Mouse (Mus musculus) kidney, postnatal 0 days (tissue): ENCODE measurements at regions not wholly inside any gene's neighbourhood (a gene's known extent, or its start where the extent isn't known, plus 50 kb on each side); places are given as distances from the start of the nearest gene placed in this dataset.

ENCODE experiments used
- ATAC-seq: fragments of 200-750 bp; cut with Nextera tagmentation; replicated peaks from 2 replicates; pipeline ENCODE4 v1.8.0; 2017; ENCODE audit warnings: low read depth, moderate number of reproducible peaks, moderate TSS enrichment, moderate library complexity; ENCODE audit not compliant: low FRiP score
- DNase-seq: peaks from one replicate; pipeline ENCODE4 v3.0.0-alpha.2; 2016; ENCODE audit warnings: low spot score
- H3K27ac ChIP-seq: fragments of 300-500 bp; sonication (generic); 2 replicates; pipeline ENCODE4 v1.5.1; 2014; ENCODE audit warnings: mild to moderate bottlenecking
- H3K27me3 ChIP-seq: fragments of 300-500 bp; sonication (generic); 2 replicates; pipeline ENCODE4 v1.6.1; 2014; ENCODE audit warnings: low read length, mixed read lengths; ENCODE audit not compliant: insufficient read depth
- H3K36me3 ChIP-seq: fragments of 300-500 bp; sonication (generic); 2 replicates; pipeline ENCODE4 v1.6.1; 2014; ENCODE audit warnings: low read length, mixed read lengths; ENCODE audit not compliant: insufficient read depth
- H3K4me1 ChIP-seq: fragments of 300-500 bp; sonication (generic); replicated peaks from 2 replicates; pipeline ENCODE4 v1.6.1; 2014; ENCODE audit warnings: antibody characterized with exemption, low read length, mixed read lengths; ENCODE audit not compliant: insufficient read depth
- H3K4me2 ChIP-seq: fragments of 300-500 bp; sonication (generic); 2 replicates; pipeline ENCODE4 v1.6.1; 2014; ENCODE audit warnings: mild to moderate bottlenecking, low read length, moderate library complexity, mixed read lengths
- H3K4me3 ChIP-seq: fragments of 300-500 bp; sonication (generic); replicated peaks from 2 replicates; pipeline ENCODE4 v1.5.1; 2014; ENCODE audit warnings: low read depth, low read length
- H3K9ac ChIP-seq: fragments of 300-500 bp; sonication (generic); 2 replicates; pipeline ENCODE4 v1.6.1; 2014; ENCODE audit warnings: low read depth, low read length
- H3K9me3 ChIP-seq: fragments of 300-500 bp; sonication (generic); replicated peaks from 2 replicates; pipeline ENCODE4 v1.6.1; 2016; ENCODE audit warnings: low read length, inconsistent platforms, mixed read lengths
- CTCF ChIP-seq: IDR thresholded peaks from 2 replicates; pipeline ENCODE4 v1.5.1; 2016; ENCODE audit warnings: antibody characterized with exemption, low read depth, mild to moderate bottlenecking, moderate library complexity
- WGBS: fragments of 180-500 bp; shearing (Covaris S2); extraction: QIAGEN DNeasy Blood & Tissue Kit; methylation state at CpG from one replicate; pipeline ENCODE4 v1.1.7; 2014; 5-methylcytosine and 5-hydroxymethylcytosine counted together

- no peaks in the 10 kb centered on the region for H3K36me3 ChIP-seq
- H3K4me2 ChIP-seq = no peak overlapping the region
- no peak for ATAC-seq
- no peak overlapping the region for H3K9ac ChIP-seq
- no peaks in the 10 kb centered on the region for H3K27me3 ChIP-seq
- H3K4me1 ChIP-seq = no peaks in the 10 kb centered on the region; the same call in 1 of the 2 replicates
- H3K9me3 ChIP-seq = no peaks in the 10 kb centered on the region
- no peak overlapping the region for H3K4me3 ChIP-seq
- no peak overlapping the region for H3K27ac ChIP-seq
- WGBS = 67% methylated on average over 5 of the region's 5 CpGs
- no peak for TF ChIP-seq CTCF
- no peak for DNase-seq
These were observed 197.2 kb downstream of the Uaca start for GRCm38 (mm10) chr9:60991509-60991908.

DNA sequence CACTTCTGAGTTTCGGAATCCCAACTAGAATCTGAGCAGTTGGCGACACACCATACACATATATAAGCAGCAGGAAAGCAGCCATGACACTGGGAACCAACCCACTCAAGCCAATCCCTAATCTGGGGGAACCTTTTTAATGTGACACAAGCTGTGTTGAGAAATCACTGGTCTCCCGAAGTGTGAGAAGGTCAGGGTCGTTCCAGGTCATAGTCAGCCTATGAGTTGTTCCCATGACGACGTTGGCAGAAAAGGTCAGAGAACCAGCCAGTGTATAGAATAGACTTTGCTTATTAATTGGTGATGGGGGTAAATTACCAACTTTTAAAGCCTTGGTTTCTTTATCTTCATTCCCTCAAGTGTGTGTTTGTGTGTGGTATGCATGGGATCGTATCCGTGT, 199.3 kb downstream of the Uaca start:
- Histone ChIP-seq H3K27ac (no peak overlapping the region), H3K9ac (no peak overlapping the region), H3K4me2 (no peak overlapping the region), H3K27me3 (no peaks in the 10 kb centered on the region), H3K4me3 (no peak overlapping the region), H3K9me3 (no peaks in the 10 kb centered on the region), H3K36me3 (no peaks in the 10 kb centered on the region), H3K4me1 (no peaks in the 10 kb centered on the region; the same call in 1 of the 2 replicates)
- TF ChIP-seq CTCF = no peak
- WGBS = 66% methylated on average over 8 of the region's 8 CpGs
- ATAC-seq (no peak), DNase-seq (no peak)

DNA sequence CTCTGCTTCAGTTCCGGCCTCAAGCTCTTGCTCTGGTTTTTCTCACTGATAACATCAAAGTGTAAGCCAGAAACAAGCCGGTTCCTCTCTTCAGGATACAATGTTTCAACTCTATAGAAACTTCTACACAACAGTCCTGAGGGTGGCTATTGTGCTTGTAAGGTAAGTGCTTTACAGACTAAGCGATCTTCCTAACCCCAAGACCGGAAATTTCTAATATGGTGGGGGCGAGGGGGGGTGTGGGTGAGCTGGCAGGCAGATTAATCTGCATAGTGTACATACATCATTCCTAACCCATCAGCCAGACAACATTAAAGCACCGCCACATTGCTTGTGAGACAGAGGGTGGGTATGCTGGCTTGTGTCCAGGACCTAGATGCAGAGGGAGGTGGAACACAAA, 200.8 kb downstream of the Uaca start:
- DNase-seq = no peak
- Histone ChIP-seq H3K4me1 (no peaks in the 10 kb centered on the region), H3K27ac (no peak overlapping the region), H3K4me3 (no peak overlapping the region), H3K36me3 (no peaks in the 10 kb centered on the region), H3K4me2 (no peak overlapping the region), H3K9me3 (no peaks in the 10 kb centered on the region), H3K27me3 (no peaks in the 10 kb centered on the region), H3K9ac (no peak overlapping the region)
- WGBS = 54% methylated on average over 6 of the region's 6 CpGs
- ATAC-seq = no peak
- no peak for TF ChIP-seq CTCF

DNA sequence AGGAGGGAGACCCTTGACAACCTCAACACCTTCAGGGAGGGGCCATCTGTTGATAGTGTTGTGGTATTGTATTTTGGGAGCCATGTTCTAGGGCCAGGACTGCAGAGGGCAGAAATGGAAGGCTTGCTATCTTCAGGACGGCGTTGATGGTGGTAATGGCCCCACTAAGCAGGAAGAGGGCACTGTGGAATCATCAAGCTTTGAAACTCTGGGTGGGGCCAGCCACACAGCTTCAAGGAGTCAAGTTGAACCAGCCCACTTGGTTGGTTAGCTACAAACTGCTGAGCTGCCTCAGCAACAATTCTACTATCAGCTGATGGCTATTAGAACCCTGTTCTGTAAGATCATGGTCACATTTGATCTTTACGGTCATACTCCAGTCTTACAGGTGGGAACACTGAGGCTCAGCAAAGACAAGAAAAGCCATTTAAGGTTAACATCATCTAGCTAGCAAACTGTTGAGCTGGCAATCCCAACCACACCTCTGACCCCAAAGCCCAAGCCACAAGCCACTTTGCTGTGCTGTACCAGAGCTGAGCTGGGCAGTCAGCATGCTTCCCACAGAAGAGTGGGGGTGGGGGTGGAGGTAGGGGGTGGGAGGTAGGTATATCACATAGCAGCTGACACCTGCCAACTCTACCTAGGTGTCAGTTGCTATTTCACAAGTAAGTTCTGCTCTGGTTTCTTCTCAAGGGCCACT, 203.9 kb downstream of the Uaca start:
- no peak for ATAC-seq
- peak; percentile 58 for DNase-seq
- Histone ChIP-seq H3K27ac (no peak overlapping the region), H3K4me2 (no peak overlapping the region), H3K4me1 (no peaks in the 10 kb centered on the region), H3K9me3 (no peaks in the 10 kb centered on the region), H3K9ac (no peak overlapping the region), H3K27me3 (no peaks in the 10 kb centered on the region), H3K4me3 (no peak overlapping the region), H3K36me3 (no peaks in the 10 kb centered on the region)
- TF ChIP-seq CTCF = peak; percentile 60
- 66% methylated on average over 3 of the region's 3 CpGs for WGBS

- DNase-seq (no peak), ATAC-seq (no peak)
- no peaks in the 10 kb centered on the region for H3K36me3 ChIP-seq
- 42% methylated on average over 6 of the region's 6 CpGs for WGBS
- no peak overlapping the region for H3K4me2 ChIP-seq
- TF ChIP-seq CTCF = peak; percentile 50; the same call in 1 of the 2 replicates
- no peaks in the 10 kb centered on the region for H3K4me1 ChIP-seq
- H3K9ac ChIP-seq = no peak overlapping the region
- no peak overlapping the region for H3K27ac ChIP-seq
- no peak overlapping the region for H3K4me3 ChIP-seq
- H3K9me3 ChIP-seq = no peaks in the 10 kb centered on the region
- no peaks in the 10 kb centered on the region for H3K27me3 ChIP-seq
These were observed 204.7 kb downstream of the Uaca start for GRCm38 (mm10) chr9:60999001-60999529.

- WGBS = 83% methylated on average over 11 of the region's 11 CpGs
- TF ChIP-seq CTCF = no peak
- H3K27ac ChIP-seq = no peak overlapping the region
These were observed 205.9 kb downstream of the Uaca start for GRCm38 (mm10) chr9:61000232-61000631.

More at GRCm38 (mm10) chr9:61000232-61000631, 205.9 kb downstream of the Uaca start:
- Histone ChIP-seq H3K9me3 (no peaks in the 10 kb centered on the region), H3K9ac (no peak overlapping the region), H3K36me3 (no peaks in the 10 kb centered on the region), H3K4me1 (no peaks in the 10 kb centered on the region), H3K4me2 (no peak overlapping the region), H3K4me3 (no peak overlapping the region), H3K27me3 (no peaks in the 10 kb centered on the region)
- no peak for ATAC-seq
- no peak for DNase-seq
